Mouse (Mus musculus) thymus, adult 2 months (tissue): ENCODE data around the gene Pml. TPM values are rescaled to one million over a fixed set of nuclear protein-coding genes. Genes with fewer than 3 reads are reported as not detected.
"Not testable (repeated sequence)": the region's sequence is repeated elsewhere in the genome, so short reads cannot be mapped to it uniquely, and the experiment has no call there.

Source experiments
- DNase-seq: peaks from one replicate; pipeline ENCODE4 v3.0.0; 2021
- H3K27ac ChIP-seq: fragments of 200-500 bp; 2 replicates; pipeline ENCODE4 v1.5.1; 2012; ENCODE audit warnings: low read length, control low read depth; ENCODE audit not compliant: control insufficient read depth, insufficient read depth
- H3K27me3 ChIP-seq: fragments of 200-500 bp; 2 replicates; pipeline ENCODE4 v1.6.1; 2012; ENCODE audit warnings: mild to moderate bottlenecking, low read length, moderate library complexity, mixed read lengths; ENCODE audit not compliant: control insufficient read depth, insufficient read depth
- H3K36me3 ChIP-seq: fragments of 200-500 bp; 2 replicates; pipeline ENCODE4 v1.6.1; 2012; ENCODE audit warnings: mild to moderate bottlenecking, low read length, moderate library complexity; ENCODE audit not compliant: control insufficient read depth, insufficient read depth
- H3K4me1 ChIP-seq: fragments of 200-500 bp; replicated peaks from 2 replicates; pipeline ENCODE4 v1.6.1; 2012; ENCODE audit warnings: low read length; ENCODE audit not compliant: control insufficient read depth, insufficient read depth
- H3K4me3 ChIP-seq: fragments of 200-500 bp; 2 replicates; pipeline ENCODE4 v1.5.1; 2012; ENCODE audit warnings: mild to moderate bottlenecking, low read length, control low read depth, moderate library complexity; ENCODE audit not compliant: control insufficient read depth, insufficient read depth
- CTCF ChIP-seq: fragments of 200-500 bp; IDR thresholded peaks from 2 replicates; pipeline ENCODE4 v1.5.1; 2012; ENCODE audit warnings: mild to moderate bottlenecking, control low read depth, low read length, moderate library complexity, borderline replicate concordance; ENCODE audit not compliant: control insufficient read depth, poor library complexity, insufficient read depth; ENCODE audit errors: extremely low read depth
- POLR2A ChIP-seq: fragments of 200-500 bp; IDR thresholded peaks from 2 replicates; pipeline ENCODE4 v1.6.1; 2012; ENCODE audit warnings: mild to moderate bottlenecking, low read length, control low read depth, moderate library complexity; ENCODE audit not compliant: control insufficient read depth, poor library complexity, insufficient read depth; ENCODE audit errors: extremely low read depth
- WGBS: fragments of 180-500 bp; shearing (Covaris S2); methylation state at CpG from one replicate; pipeline ENCODE4 v1.1.7; 2018; 5-methylcytosine and 5-hydroxymethylcytosine counted together
- polyA plus RNA-seq: library from polyadenylated mRNA; depleted of rRNA; stranded (reverse); fragments of >200 nt; gene quantifications from 2 replicates; pipeline ENCODE4 v1.2.3, GENCODE M21; 2012

Pml gene
- polyA plus RNA-seq, 1 experiment = 74.1 TPM

DNA sequence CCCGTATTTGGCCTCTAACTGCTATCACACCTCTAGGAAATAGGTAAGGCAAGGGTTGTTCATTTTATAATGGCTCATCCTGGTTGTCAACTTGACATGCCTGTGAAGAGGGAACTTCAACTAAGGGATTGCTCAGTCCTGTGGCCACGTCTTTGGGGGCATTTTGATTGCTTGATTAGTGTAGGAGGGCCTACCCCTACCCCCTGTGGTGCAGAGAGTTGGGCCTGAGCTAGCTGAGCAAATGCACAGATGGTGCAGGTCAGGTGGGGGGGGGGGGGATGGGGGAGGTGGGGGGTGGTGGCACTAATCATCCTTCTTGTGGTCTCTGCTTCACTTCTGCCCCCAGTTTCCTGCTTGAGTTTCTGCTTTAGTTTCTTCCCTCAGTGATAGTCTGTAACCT is 5.5 kb upstream of the Pml start:
- H3K4me1 ChIP-seq = peaks cover 26% of the 10 kb centered on the region

DNA sequence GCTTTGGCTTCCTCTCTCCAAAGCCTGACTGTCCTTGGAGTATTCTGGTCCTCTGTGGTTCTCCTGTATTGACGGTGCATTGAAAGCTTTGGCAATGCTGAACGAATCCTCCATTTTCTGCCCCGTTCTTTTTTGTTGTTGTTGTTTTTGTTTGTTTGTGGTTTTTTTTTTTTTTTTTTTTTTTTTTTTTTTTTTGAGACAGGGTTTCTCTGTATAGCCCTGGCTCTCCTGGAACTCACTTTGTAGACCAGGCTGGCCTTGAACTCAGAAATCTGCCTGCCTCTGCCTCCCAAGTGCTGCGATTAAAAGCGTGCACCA is 4.2 kb upstream of the Pml start:
- not testable (repeated sequence) for H3K27ac ChIP-seq, DNase-seq, H3K27me3 ChIP-seq, H3K36me3 ChIP-seq
- Histone ChIP-seq H3K4me1 (peaks cover 28% of the 10 kb centered on the region), H3K4me3 (peak overlapping the region; percentile 76)
- WGBS = 63% methylated on average over 5 of the region's 5 CpGs

More for the DNA sequence above, 5.5 kb upstream of the Pml start:
- TF ChIP-seq POLR2A = no peak
- TF ChIP-seq CTCF = no peak
- no peaks in the 10 kb centered on the region for H3K27me3 ChIP-seq
- no peak for DNase-seq
- H3K27ac ChIP-seq = peak overlapping the region; percentile 9
- H3K36me3 ChIP-seq = no peaks in the 10 kb centered on the region
- H3K4me3 ChIP-seq = no peak overlapping the region
- WGBS = 24% methylated on average over 2 of the region's 2 CpGs

DNA sequence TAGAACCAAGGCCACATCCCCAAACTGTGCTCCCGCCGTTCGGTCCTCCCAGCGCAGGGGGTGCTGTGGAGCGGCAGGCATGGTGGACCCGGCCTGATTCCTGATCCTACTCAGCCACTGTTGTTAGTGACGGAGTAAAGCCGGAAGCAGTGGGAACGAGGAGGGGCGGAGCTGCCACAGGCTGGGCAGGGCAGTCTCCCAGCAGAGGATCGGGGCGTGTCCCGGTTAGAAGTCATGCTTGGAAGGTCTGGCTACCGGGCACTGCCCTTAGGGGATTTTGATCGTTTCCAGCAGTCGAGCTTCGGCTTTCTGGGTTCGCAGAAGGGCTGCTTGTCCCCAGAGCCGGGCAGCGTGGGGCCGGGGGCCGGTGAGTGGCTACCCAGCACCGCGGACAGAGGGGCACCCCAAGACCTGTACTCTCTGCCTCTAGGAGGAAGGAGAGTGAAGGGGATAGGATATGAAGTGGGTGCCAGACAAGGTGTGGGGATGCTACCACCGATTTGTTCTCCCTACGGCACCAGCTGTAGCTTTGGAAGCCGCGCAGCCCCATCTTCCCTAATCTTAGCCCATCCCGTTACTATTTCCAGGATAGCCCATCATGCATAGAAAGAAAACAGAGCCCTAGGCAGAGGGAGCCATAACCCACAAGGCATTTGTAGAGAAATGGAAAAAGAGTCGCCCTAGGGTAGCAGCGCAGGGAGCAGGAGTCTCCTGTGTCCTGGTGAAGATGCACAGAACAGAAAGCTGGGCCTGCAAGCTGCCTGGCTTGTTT is 3.6 kb upstream of the Pml start, which contains the start of gene Stoml1:
Gene Stoml1 (plus strand): TSS at position 132 of the 772 bp plus-strand sequence.
- H3K27me3 ChIP-seq = no peaks in the 10 kb centered on the region
- peak; percentile 86; the same call in 1 of the 2 replicates for TF ChIP-seq CTCF
- TF ChIP-seq POLR2A = peak; percentile 83
- H3K36me3 ChIP-seq = no peaks in the 10 kb centered on the region
- peak within 1 kb of the TSS; percentile 76 for H3K4me3 ChIP-seq
- under 1% methylated on average over 31 of the region's 31 CpGs for WGBS
- H3K27ac ChIP-seq = peak within 1 kb of the TSS; percentile 12
- DNase-seq = peak; percentile 95
- H3K4me1 ChIP-seq = peaks cover 32% of the 10 kb centered on the region

DNA sequence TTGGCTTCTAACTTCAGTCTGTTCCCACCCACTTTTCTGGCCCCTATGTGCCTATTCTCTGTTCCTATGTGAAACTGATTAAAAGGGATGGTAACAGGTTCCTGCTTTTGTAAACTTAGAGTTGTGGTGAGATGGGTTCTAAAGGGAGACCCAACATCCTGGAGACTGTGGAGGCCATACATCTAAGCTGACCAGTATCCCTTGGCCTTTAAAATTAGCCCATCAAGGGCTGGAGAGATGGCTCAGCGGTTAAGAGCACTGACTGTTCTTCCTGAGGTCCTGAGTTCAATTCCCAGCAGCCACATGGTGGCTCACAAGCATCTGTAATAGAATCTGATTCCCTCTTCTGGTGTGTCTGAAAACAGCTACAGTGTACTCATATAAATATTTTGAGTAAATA is 1.1 kb upstream of the Pml start:
- H3K4me3 ChIP-seq, H3K27ac ChIP-seq, H3K27me3 ChIP-seq, DNase-seq, H3K36me3 ChIP-seq: not testable (repeated sequence)
- 97% methylated on average over 1 of the region's 1 CpGs for WGBS
- peaks cover 31% of the 10 kb centered on the region for H3K4me1 ChIP-seq

DNA sequence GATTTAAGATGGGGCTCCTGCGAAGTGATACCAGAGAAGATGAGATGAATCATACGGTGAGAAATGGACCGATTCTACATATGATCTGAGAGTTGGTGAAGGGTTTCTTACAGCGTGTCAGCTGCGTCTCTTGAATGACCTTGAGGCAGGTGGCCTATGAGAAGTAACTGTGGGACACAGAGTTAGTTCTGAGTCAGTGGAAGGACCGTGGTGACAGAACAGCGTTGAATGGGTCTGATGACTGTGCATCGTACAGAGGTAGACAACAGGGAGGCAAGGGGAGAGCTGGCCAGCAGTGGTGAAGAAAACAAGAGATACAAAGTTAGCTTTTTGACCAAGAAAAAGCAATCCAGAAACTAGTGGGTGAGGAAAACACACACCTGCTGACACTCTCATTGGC is 736 bp upstream of the Pml start:
- H3K4me1 ChIP-seq = peaks cover 31% of the 10 kb centered on the region
- WGBS = 88% methylated on average over 8 of the region's 8 CpGs
- no peak for DNase-seq
- H3K36me3 ChIP-seq = no peaks in the 10 kb centered on the region
- no peak for TF ChIP-seq POLR2A
- H3K27me3 ChIP-seq = no peaks in the 10 kb centered on the region
- no peak overlapping the region for H3K4me3 ChIP-seq
- no peak overlapping the region for H3K27ac ChIP-seq

DNA sequence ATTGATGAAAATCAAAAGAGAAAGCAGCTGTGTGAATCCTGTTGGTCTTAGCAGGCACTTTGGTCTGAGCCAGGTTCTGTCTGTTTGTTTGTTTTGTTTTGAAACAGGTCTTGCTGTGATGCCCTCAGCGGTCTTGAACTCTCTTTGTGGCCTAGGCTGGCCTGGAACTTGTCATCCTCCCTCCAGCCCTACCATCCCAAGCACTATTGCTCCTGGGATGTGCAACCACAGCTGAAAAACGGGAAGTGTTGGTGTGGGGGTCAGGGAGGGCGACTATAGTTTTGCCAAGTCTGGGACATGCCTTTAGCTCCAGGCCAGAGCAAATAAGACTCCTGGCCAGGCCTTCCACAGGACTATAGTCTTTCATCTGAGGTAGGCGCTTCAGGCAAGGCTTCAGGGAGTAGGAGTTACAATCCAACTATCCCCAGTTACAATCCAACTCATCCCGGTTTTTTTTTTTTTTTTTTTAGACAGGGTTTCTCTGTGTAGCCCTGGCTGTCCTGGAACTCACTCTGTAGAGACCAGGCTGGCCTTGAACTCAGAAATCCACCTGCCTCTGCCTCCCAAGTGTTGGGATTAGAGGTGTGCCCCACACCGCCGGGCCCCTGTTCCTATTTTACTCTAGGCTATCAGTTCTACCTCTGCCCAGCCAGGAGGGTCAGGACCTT is 706 bp downstream of the Pml start:
- H3K36me3 ChIP-seq = no peaks in the 10 kb centered on the region
- H3K27me3 ChIP-seq = no peaks in the 10 kb centered on the region
- WGBS = 7% methylated on average over 7 of the region's 7 CpGs
- DNase-seq = no peak
- H3K4me1 ChIP-seq = peaks cover 20% of the 10 kb centered on the region
- H3K27ac ChIP-seq = peak overlapping the region; percentile 94
- H3K4me3 ChIP-seq = peak overlapping the region; percentile 96
- TF ChIP-seq CTCF = no peak
- no peak for TF ChIP-seq POLR2A
